Mouse (Mus musculus): ENCODE results near the gene Wasf2.

- TF ChIP-seq BHLHE40 (IDR thresholded peaks at IDR 0.05; ENCODE audit: low read depth, low read length) = no peak
- no peak for TF ChIP-seq TCF12 (IDR thresholded peaks at IDR 0.05; ENCODE audit: low read depth, low read length)
- TF ChIP-seq POLR2A (IDR thresholded peaks at IDR 0.05; ENCODE audit: low read depth, low read length) = no peak
Measured at GRCm38 (mm10) chr4:133119579-133119978, 10.7 kb upstream of the Wasf2 start.

Data from CH12.LX (cell line).